Mouse (Mus musculus) kidney, postnatal 14 days (tissue): ENCODE measurements at regions not wholly inside any gene's neighbourhood (a gene's known extent, or its start where the extent isn't known, plus 50 kb on each side); places are given as distances from the start of the nearest gene placed in this dataset.

ENCODE experiments used
- DNase-seq: peaks from one replicate; pipeline ENCODE4 v3.0.0; 2022; ENCODE audit warnings: mixed read lengths

DNA sequence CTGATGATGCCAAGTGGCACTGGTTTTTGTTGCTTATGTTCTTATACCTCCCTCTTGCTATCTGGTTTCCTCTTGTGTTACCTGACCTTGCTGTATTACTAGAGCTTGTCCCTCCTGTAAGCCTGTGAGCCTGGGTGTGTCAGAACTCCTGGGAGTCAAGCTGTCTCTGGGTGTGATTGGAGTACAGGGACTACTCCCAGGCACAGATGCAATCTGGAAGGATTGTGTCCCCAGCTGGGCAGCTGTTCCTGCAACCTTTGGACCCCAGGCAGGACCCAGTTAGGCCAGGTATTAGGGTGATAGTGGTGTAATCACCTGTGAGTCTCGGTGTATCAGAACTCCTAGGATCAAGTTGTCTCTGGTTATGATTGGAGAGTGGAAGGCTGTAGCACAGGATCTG is 97.4 kb upstream of the Dock11 start:
- DNase-seq: no peak

DNA sequence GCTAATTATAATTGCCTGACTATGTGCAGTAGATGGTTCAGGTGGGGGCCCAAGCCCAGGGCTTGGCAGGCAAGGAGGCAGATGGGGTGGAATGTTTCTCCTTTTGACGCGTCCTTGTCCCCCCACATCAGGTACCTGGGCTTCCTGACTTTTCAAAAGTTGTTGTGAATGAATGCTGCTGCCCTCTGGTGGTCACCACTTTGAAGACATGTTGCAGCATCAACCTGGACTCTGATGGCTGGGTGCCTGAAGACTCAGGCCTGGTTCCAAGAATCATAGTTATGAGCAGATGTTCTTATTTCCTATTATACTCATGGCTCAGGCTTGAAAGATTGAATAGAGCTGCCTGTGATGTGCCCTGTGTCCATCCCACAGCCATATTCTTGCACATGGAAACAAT is 75.4 kb upstream of the Dock11 start:
- peak; percentile 14 for DNase-seq

DNA sequence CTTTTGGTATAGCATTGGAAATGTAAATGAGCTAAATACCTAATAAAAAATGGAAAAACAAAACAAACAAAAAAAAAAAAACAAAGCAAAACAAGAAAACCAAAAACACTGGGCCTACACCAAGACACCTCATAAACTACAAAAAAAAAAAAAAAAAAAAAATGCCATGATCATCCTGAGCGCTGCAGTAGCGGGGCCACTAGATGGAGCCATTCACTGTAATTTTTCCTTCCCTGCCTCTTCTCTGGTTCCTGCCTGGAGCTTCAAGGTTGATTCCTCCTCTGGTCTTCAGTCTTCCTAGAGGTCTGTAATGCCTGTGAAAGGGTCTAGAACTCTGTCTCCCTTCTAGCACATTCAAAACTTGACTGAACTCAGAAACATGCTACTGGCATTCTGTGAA is 54.2 kb upstream of the Dock11 start:
- DNase-seq: peak; percentile 19

DNA sequence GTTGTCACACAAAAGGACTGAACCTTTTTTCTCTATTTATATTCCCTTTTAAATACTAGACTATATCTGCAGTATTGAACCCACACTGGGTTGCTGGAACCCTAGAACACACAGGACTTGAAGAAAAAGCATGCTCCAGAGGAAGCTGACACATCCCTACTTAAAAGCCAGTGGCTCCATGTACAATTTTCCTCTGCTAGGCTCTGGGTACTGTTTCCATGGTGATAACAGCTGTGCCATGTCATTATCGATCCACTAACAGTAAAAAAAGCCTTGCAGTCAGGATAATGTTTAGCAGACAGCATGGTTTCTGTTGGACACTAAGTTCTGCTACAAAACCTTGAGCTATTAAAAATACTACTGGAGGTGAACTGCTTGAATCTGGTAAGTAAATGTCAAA is 50.6 kb upstream of the Dock11 start:
- no peak for DNase-seq
